Mouse (Mus musculus) neural tube, embryonic 15.5 days (tissue): ENCODE measurements around the gene Krtap28-10. TPM values are rescaled to one million over a fixed set of nuclear protein-coding genes. Genes with fewer than 3 reads are reported as not detected.
A peak's percentile ranks its signal among the peaks of the same experiment; 100 is the strongest.

Source experiments
- ATAC-seq: fragments of 200-750 bp; cut with Nextera tagmentation; 2 replicates; pipeline ENCODE4 v1.8.0; 2017; ENCODE audit warnings: mild to moderate bottlenecking, moderate TSS enrichment, moderate library complexity; ENCODE audit not compliant: low FRiP score
- H3K27ac ChIP-seq: fragments of 300-500 bp; sonication (generic); replicated peaks from 2 replicates; pipeline ENCODE4 v1.5.1; 2015; ENCODE audit warnings: mild to moderate bottlenecking, inconsistent platforms
- H3K27me3 ChIP-seq: fragments of 300-500 bp; sonication (generic); replicated peaks from 2 replicates; pipeline ENCODE4 v1.6.1; 2015; ENCODE audit warnings: inconsistent platforms
- H3K36me3 ChIP-seq: fragments of 300-500 bp; sonication (generic); 2 replicates; pipeline ENCODE4 v1.6.1; 2015; ENCODE audit warnings: inconsistent platforms
- H3K4me1 ChIP-seq: fragments of 300-500 bp; sonication (generic); 2 replicates; pipeline ENCODE4 v1.6.1; 2015; ENCODE audit warnings: inconsistent platforms
- H3K4me2 ChIP-seq: fragments of 300-500 bp; sonication (generic); 2 replicates; pipeline ENCODE4 v1.6.1; 2015; ENCODE audit warnings: inconsistent platforms, mild to moderate bottlenecking, moderate library complexity
- H3K4me3 ChIP-seq: fragments of 300-500 bp; sonication (generic); replicated peaks from 2 replicates; pipeline ENCODE4 v1.5.1; 2015; ENCODE audit warnings: mild to moderate bottlenecking, inconsistent platforms
- H3K9ac ChIP-seq: fragments of 300-500 bp; sonication (generic); replicated peaks from 2 replicates; pipeline ENCODE4 v1.6.1; 2015; ENCODE audit warnings: mild to moderate bottlenecking, inconsistent platforms
- H3K9me3 ChIP-seq: fragments of 300-500 bp; sonication (generic); replicated peaks from 2 replicates; pipeline ENCODE4 v1.6.1; 2016; ENCODE audit warnings: inconsistent platforms
- WGBS: fragments of 180-500 bp; shearing (Covaris S2); methylation state at CpG from one replicate; pipeline ENCODE4 v1.1.7; 2015; ENCODE audit warnings: mixed read lengths; 5-methylcytosine and 5-hydroxymethylcytosine counted together
- polyA plus RNA-seq: library from polyadenylated mRNA; unstranded; fragments of >200 nt; fragmentation: Nextera tagmentation; extraction: Ambion mirVana; gene quantifications from 2 replicates; pipeline ENCODE4 v1.2.1, GENCODE M21; 2015

Krtap28-10 gene
- polyA plus RNA-seq, 1 experiment from 2014 or later = not detected

DNA sequence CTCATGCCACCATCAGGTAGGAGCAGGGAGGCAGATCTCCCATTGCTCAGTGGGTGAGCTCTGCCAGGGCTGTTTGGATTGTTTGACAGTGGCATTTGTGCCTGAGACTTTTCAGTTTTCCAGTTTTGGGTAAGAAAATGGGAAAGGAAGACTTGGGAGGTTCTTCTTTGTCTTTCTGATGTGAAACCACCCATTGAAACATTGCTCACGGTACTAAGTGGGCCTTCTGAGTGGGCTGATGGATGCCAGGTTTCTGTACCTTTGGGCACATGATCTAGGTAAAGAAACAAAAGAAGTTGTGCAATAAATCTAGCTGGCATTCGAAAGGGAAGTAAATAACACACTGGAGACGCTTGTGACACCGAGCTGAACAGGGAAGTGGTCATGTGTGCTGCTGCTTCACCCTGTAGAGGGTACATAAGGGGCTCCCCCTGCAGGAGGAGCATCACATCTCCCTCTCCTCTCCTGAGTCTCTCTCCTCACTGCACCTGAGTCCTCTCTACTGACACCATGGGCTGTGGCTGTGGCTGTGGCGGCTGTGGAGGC, 2.7 kb upstream of the Krtap28-10 start, which contains the start of gene Gm47969:
Gene Gm47969 (plus strand): TSS at position 51 of the 546 bp plus-strand sequence.
- H3K36me3 ChIP-seq = no peaks in the 10 kb centered on the region
- H3K4me3 ChIP-seq = no peak within 1 kb of the TSS
- no peak within 1 kb of the TSS for H3K27ac ChIP-seq
- WGBS = 82% methylated on average over 5 of the region's 5 CpGs
- H3K27me3 ChIP-seq = no peaks in the 10 kb centered on the region
- no peak for ATAC-seq
- H3K4me2 ChIP-seq = no peak within 1 kb of the TSS
- no peaks in the 10 kb centered on the region for H3K4me1 ChIP-seq
- H3K9me3 ChIP-seq = no peaks in the 10 kb centered on the region
- no peak within 1 kb of the TSS for H3K9ac ChIP-seq

DNA sequence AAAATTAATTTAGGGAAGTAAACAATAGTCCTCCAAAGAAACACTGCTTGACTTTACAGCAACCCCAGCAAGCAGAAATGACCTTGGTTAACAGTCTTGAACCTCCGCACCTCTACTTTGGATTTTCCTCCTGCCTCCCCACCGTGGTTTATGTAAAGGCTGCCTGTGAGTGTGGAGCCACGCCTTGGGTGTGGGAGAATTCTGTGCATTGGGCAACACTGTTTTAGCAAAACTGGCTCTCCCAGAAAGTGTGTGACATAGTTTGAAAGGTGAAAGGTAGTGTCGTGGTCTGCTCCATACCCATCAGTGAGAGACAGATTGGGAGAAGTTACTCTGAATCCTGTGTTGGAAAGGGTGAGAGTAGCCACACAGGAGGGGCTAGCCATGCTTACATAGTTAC, 3.2 kb downstream of the Krtap28-10 start:
- 80% methylated on average over 4 of the region's 4 CpGs for WGBS
- H3K36me3 ChIP-seq = no peaks in the 10 kb centered on the region

DNA sequence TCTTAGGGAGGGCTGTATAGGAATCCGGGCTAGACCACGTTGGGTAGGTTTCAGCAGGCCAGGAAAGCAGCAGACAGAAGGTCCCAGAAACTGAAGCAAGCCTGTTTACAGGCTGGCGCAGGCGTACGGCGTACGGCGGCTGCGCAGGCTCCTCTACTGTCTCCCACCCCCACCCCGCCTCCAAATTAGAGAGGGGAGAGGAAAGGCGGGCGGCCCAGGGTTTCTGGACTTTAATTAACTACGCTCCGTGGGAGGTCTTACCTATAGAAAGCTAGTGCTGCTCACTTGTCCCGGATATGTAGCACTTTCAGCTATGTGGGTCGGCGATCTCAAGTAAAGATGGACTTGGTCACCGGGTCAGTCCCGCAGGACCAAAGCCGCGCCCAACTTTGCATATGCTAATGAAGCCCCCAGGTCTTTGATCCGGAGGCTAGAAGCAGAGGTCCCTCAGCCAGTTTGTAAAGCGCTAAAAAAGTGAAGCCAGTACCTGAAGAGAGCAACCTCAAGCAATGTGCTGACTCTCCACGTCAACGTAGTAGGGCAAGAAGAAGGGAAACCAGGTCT, 4.1 kb downstream of the Krtap28-10 start, which contains the start of gene Slc19a3:
Gene Slc19a3 (minus strand): TSS at position 340 of the 564 bp plus-strand sequence.
- peaks cover 7% of the 10 kb centered on the region; the same call in 1 of the 2 replicates for H3K4me1 ChIP-seq
- H3K9me3 ChIP-seq = no peaks in the 10 kb centered on the region
- peak within 1 kb of the TSS; percentile 4; the same call in 1 of the 2 replicates for H3K27ac ChIP-seq
- no peaks in the 10 kb centered on the region for H3K36me3 ChIP-seq
- H3K4me2 ChIP-seq = peak within 1 kb of the TSS; percentile 70
- H3K27me3 ChIP-seq = no peaks in the 10 kb centered on the region
- WGBS = under 1% methylated on average over 25 of the region's 25 CpGs
- peak; percentile 97 for ATAC-seq
- H3K4me3 ChIP-seq = peak within 1 kb of the TSS; percentile 48
- H3K9ac ChIP-seq = peak within 1 kb of the TSS; percentile 39

More for the DNA sequence above, 3.2 kb downstream of the Krtap28-10 start:
- Histone ChIP-seq H3K9me3 (no peaks in the 10 kb centered on the region), H3K27me3 (no peaks in the 10 kb centered on the region), H3K4me2 (no peak overlapping the region), H3K9ac (no peak overlapping the region), H3K27ac (no peak overlapping the region), H3K4me3 (no peak overlapping the region), H3K4me1 (peaks cover 7% of the 10 kb centered on the region; the same call in 1 of the 2 replicates)
- no peak for ATAC-seq

DNA sequence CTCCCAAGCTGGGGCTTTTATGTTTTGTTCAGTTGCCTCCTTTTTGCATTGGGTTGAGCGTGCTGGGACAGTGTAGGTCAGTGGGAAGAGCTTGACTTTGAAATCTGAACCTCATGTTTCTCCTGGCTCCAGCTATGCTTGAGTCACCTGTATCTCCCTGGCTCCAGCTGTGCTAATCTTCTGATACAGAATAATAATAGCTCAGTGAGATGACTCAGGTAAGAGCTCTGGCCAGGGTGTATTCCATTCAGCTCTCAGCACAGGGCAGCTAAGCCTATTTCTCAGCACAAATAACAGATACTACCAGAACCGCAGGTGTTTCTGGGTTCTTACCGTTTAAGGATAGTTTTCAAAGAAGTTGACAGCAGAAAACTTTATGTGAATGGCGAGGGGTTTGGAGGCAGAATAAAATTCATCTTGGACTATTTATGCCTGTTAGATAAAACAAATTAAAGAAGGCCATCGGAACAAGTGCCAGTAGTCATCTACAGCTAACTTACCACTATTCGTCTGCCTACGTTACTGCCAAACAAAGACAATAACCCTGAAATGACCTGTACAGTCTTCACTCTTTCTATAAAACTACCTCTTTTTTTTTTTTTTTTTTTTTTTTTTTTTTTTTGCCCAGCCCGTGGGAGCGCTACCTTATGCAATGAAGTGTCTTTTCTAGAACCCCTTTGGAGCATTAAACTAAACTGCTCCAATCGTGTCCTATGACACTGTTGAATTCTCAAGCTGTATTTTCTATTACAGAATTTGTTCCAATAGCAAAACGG, 5.2 kb downstream of the Krtap28-10 start:
- Histone ChIP-seq H3K36me3 (no peaks in the 10 kb centered on the region), H3K9ac (no peak overlapping the region), H3K27me3 (no peaks in the 10 kb centered on the region), H3K9me3 (no peaks in the 10 kb centered on the region), H3K27ac (no peak overlapping the region), H3K4me3 (no peak overlapping the region), H3K4me1 (peaks cover 7% of the 10 kb centered on the region; the same call in 1 of the 2 replicates), H3K4me2 (peak overlapping the region; percentile 70)
- 78% methylated on average over 11 of the region's 11 CpGs for WGBS
- no peak for ATAC-seq

GRCm38 (mm10) chr1:83034509-83034908, 7.8 kb downstream of the Krtap28-10 start:
- no peak overlapping the region for H3K4me2 ChIP-seq
- no peak overlapping the region for H3K9ac ChIP-seq
- peaks cover 7% of the 10 kb centered on the region; the same call in 1 of the 2 replicates for H3K4me1 ChIP-seq
- no peaks in the 10 kb centered on the region for H3K36me3 ChIP-seq
- H3K27ac ChIP-seq = no peak overlapping the region
- no peak for ATAC-seq
- H3K9me3 ChIP-seq = no peaks in the 10 kb centered on the region
- WGBS = 59% methylated on average over 5 of the region's 5 CpGs
- H3K4me3 ChIP-seq = no peak overlapping the region
- no peaks in the 10 kb centered on the region for H3K27me3 ChIP-seq

DNA sequence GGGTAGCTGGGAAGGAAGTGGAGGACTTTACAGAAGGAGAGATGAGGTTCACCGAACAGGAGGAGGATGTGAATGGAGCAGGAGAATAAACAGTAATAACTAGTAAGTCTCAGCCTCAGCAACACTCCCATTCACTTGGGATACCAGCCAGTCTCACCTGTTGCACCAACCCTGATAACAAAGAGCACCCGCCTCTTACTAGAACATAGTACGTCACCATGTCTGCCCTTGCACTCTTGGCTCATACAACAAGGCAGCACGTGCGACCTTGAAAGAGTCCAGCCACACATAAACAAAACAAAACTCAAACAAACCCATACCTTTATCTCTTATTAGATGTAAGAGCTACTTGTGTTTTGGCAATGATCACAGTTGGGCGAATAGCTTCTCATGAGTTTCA, 9.8 kb downstream of the Krtap28-10 start:
- H3K27me3 ChIP-seq = no peaks in the 10 kb centered on the region
- no peaks in the 10 kb centered on the region for H3K36me3 ChIP-seq
- H3K4me2 ChIP-seq = no peak overlapping the region
- H3K4me1 ChIP-seq = peaks cover 3% of the 10 kb centered on the region; the same call in 1 of the 2 replicates
- ATAC-seq = no peak
- H3K9me3 ChIP-seq = no peaks in the 10 kb centered on the region
- no peak overlapping the region for H3K27ac ChIP-seq
- 90% methylated on average over 6 of the region's 6 CpGs for WGBS
- no peak overlapping the region for H3K4me3 ChIP-seq
- no peak overlapping the region for H3K9ac ChIP-seq

DNA sequence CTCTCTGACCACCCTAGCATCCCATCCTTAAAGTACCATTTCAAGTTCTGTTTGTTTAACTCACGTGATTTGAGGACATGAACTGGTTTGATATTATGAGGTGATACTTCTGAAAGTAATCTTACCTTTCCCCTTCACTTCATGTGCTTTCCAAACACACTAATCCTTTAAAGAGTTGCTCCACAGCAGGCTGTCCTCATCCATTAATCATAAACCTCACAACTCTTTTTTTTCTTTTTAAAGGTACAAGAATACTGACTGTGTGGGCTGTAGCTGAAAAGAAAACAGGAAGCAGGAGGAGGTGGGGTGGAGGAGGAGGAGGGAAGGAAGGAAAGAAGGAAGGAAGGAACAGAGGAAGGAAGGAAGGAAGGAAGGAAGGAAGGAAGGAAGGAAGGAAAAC, 10.3 kb downstream of the Krtap28-10 start:
- no peak for ATAC-seq
- H3K27ac ChIP-seq = no peak overlapping the region
- H3K4me1 ChIP-seq = no peaks in the 10 kb centered on the region
- no peaks in the 10 kb centered on the region for H3K36me3 ChIP-seq
- no peaks in the 10 kb centered on the region for H3K9me3 ChIP-seq
- no peak overlapping the region for H3K4me2 ChIP-seq
- WGBS = 76% methylated on average over 1 of the region's 1 CpGs
- H3K27me3 ChIP-seq = no peaks in the 10 kb centered on the region
- H3K4me3 ChIP-seq = no peak overlapping the region
- no peak overlapping the region for H3K9ac ChIP-seq

- no peaks in the 10 kb centered on the region for H3K9me3 ChIP-seq
- H3K27me3 ChIP-seq = no peaks in the 10 kb centered on the region
- ATAC-seq = no peak
- no peak overlapping the region for H3K9ac ChIP-seq
- H3K4me2 ChIP-seq = no peak overlapping the region
- no peaks in the 10 kb centered on the region for H3K36me3 ChIP-seq
- no peaks in the 10 kb centered on the region for H3K4me1 ChIP-seq
- 78% methylated on average over 1 of the region's 1 CpGs for WGBS
- H3K4me3 ChIP-seq = no peak overlapping the region
- H3K27ac ChIP-seq = no peak overlapping the region
These were observed 25.7 kb downstream of the Krtap28-10 start for GRCm38 (mm10) chr1:83016556-83016955.

GRCm38 (mm10) chr1:83015329-83015879, 26.9 kb downstream of the Krtap28-10 start:
- WGBS = 92% methylated on average over 10 of the region's 10 CpGs
- H3K36me3 ChIP-seq = no peaks in the 10 kb centered on the region
- H3K4me3 ChIP-seq = no peak overlapping the region
- H3K9me3 ChIP-seq = no peaks in the 10 kb centered on the region
- H3K27ac ChIP-seq = no peak overlapping the region
- no peaks in the 10 kb centered on the region for H3K4me1 ChIP-seq
- no peak overlapping the region for H3K9ac ChIP-seq
- H3K4me2 ChIP-seq = no peak overlapping the region
- no peak for ATAC-seq
- no peaks in the 10 kb centered on the region for H3K27me3 ChIP-seq

DNA sequence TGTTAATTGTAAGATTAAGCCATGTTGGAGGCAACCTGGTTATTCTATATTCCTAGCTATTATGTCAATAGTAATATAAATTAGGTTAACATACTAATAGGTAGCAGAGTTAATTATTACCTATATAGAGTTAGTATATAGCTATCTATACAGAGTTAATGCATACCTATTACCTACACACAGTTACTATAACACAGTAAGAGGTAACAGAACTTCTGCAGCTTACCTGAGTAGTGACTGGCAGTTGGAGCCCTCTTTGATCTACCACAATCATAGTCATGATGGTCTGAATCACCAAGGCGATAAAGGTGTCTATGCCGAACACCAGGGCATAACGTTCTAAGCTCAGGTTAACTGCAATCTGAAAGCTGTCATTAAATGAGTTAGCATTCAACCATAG, 27.8 kb downstream of the Krtap28-10 start:
- no peak for ATAC-seq
- no peak overlapping the region for H3K4me3 ChIP-seq
- no peaks in the 10 kb centered on the region for H3K9me3 ChIP-seq
- no peaks in the 10 kb centered on the region for H3K4me1 ChIP-seq
- no peak overlapping the region for H3K4me2 ChIP-seq
- 93% methylated on average over 3 of the region's 3 CpGs for WGBS
- H3K36me3 ChIP-seq = no peaks in the 10 kb centered on the region
- H3K27ac ChIP-seq = no peak overlapping the region
- H3K9ac ChIP-seq = no peak overlapping the region
- H3K27me3 ChIP-seq = no peaks in the 10 kb centered on the region

- ATAC-seq = no peak
- Histone ChIP-seq H3K9ac (no peak overlapping the region), H3K27ac (no peak overlapping the region), H3K4me1 (no peaks in the 10 kb centered on the region), H3K36me3 (no peaks in the 10 kb centered on the region), H3K27me3 (no peaks in the 10 kb centered on the region), H3K4me2 (no peak overlapping the region), H3K9me3 (no peaks in the 10 kb centered on the region), H3K4me3 (no peak overlapping the region)
- WGBS = 57% methylated on average over 6 of the region's 6 CpGs
These were observed 34.8 kb downstream of the Krtap28-10 start for GRCm38 (mm10) chr1:83007471-83007870.
